Mouse (Mus musculus) liver, embryonic 13.5 days (tissue): ENCODE data around the gene Ssbp3. TPM values are rescaled to one million over a fixed set of nuclear protein-coding genes. Genes with fewer than 3 reads are reported as not detected.

Experiments
- ATAC-seq: fragments of 200-750 bp; cut with Nextera tagmentation; 2 replicates; pipeline ENCODE4 v1.8.0; 2017; ENCODE audit warnings: low read depth, mild to moderate bottlenecking, moderate number of reproducible peaks, moderate library complexity
- DNase-seq: peaks from one replicate; pipeline ENCODE4 v3.0.0; 2022
- H3K27ac ChIP-seq: fragments of 300-500 bp; sonication (generic); 2 replicates; pipeline ENCODE4 v1.5.1; 2015; ENCODE audit warnings: moderate library complexity, mild to moderate bottlenecking, inconsistent platforms
- H3K27me3 ChIP-seq: fragments of 300-500 bp; sonication (generic); 2 replicates; pipeline ENCODE4 v1.6.1; 2015; ENCODE audit warnings: mild to moderate bottlenecking, inconsistent platforms
- H3K36me3 ChIP-seq: fragments of 300-500 bp; sonication (generic); 2 replicates; pipeline ENCODE4 v1.6.1; 2015; ENCODE audit warnings: mild to moderate bottlenecking, inconsistent platforms
- H3K4me1 ChIP-seq: fragments of 300-500 bp; sonication (generic); replicated peaks from 2 replicates; pipeline ENCODE4 v1.6.1; 2015; ENCODE audit warnings: inconsistent platforms
- H3K4me2 ChIP-seq: fragments of 300-500 bp; sonication (generic); 2 replicates; pipeline ENCODE4 v1.6.1; 2015; ENCODE audit warnings: inconsistent platforms, mild to moderate bottlenecking, moderate library complexity
- H3K4me3 ChIP-seq: fragments of 300-500 bp; sonication (generic); replicated peaks from 2 replicates; pipeline ENCODE4 v1.5.1; 2015; ENCODE audit warnings: mild to moderate bottlenecking, inconsistent platforms
- H3K9ac ChIP-seq: fragments of 300-500 bp; sonication (generic); 2 replicates; pipeline ENCODE4 v1.6.1; 2015; ENCODE audit warnings: mild to moderate bottlenecking, inconsistent platforms
- H3K9me3 ChIP-seq: fragments of 300-500 bp; sonication (generic); replicated peaks from 2 replicates; pipeline ENCODE4 v1.6.1; 2016; ENCODE audit warnings: inconsistent platforms
- WGBS: fragments of 180-500 bp; shearing (Covaris S2); methylation state at CpG from one replicate; pipeline ENCODE4 v1.1.7; 2015; ENCODE audit not compliant: insufficient replicate concordance; 5-methylcytosine and 5-hydroxymethylcytosine counted together
- polyA plus RNA-seq: library from polyadenylated mRNA; unstranded; fragments of >200 nt; fragmentation: Nextera tagmentation; extraction: Ambion mirVana; gene quantifications from 2 replicates; pipeline ENCODE4 v1.2.1, GENCODE M21; 2015

Ssbp3 gene
- polyA plus RNA-seq, 1 experiment from 2014 or later = 55.5 TPM

- H3K36me3 ChIP-seq = no peaks in the 10 kb centered on the region
- no peaks in the 10 kb centered on the region for H3K27me3 ChIP-seq
- no peak overlapping the region for H3K9ac ChIP-seq
- no peak overlapping the region for H3K4me3 ChIP-seq
- 79% methylated on average over 7 of the region's 7 CpGs for WGBS
- no peak for ATAC-seq
- H3K4me1 ChIP-seq = peaks cover 17% of the 10 kb centered on the region
- H3K9me3 ChIP-seq = no peaks in the 10 kb centered on the region
- no peak for DNase-seq
- H3K4me2 ChIP-seq = no peak overlapping the region
- H3K27ac ChIP-seq = no peak overlapping the region
Measured at GRCm38 (mm10) chr4:106874501-106874900, 36.0 kb upstream of the Ssbp3 start.

- no peaks in the 10 kb centered on the region for H3K9me3 ChIP-seq
- no peak for DNase-seq
- no peak overlapping the region for H3K4me2 ChIP-seq
- no peaks in the 10 kb centered on the region for H3K27me3 ChIP-seq
- ATAC-seq = no peak
- no peak overlapping the region for H3K4me3 ChIP-seq
- H3K4me1 ChIP-seq = no peaks in the 10 kb centered on the region; the same call in 1 of the 2 replicates
- H3K9ac ChIP-seq = no peak overlapping the region
- H3K36me3 ChIP-seq = no peaks in the 10 kb centered on the region
- 43% methylated on average over 6 of the region's 6 CpGs for WGBS
- no peak overlapping the region for H3K27ac ChIP-seq
Measured at GRCm38 (mm10) chr4:106881101-106881500, 29.4 kb upstream of the Ssbp3 start.

- ATAC-seq = no peak
- Histone ChIP-seq H3K9ac (no peak overlapping the region), H3K27ac (no peak overlapping the region), H3K9me3 (no peaks in the 10 kb centered on the region), H3K27me3 (no peaks in the 10 kb centered on the region), H3K4me3 (no peak overlapping the region), H3K4me2 (no peak overlapping the region), H3K4me1 (no peaks in the 10 kb centered on the region; the same call in 1 of the 2 replicates), H3K36me3 (no peaks in the 10 kb centered on the region)
- WGBS = 62% methylated on average over 2 of the region's 2 CpGs
- DNase-seq = no peak
Measured at GRCm38 (mm10) chr4:106883149-106883548, 27.4 kb upstream of the Ssbp3 start.

GRCm38 (mm10) chr4:106886307-106887085 lies 24.0 kb upstream of the Ssbp3 start:
- ATAC-seq (no peak), DNase-seq (no peak)
- 58% methylated on average over 10 of the region's 10 CpGs for WGBS

GRCm38 (mm10) chr4:106896086-106896485 lies 14.4 kb upstream of the Ssbp3 start:
- Histone ChIP-seq H3K27me3 (peaks cover 25% of the 10 kb centered on the region), H3K4me1 (no peaks in the 10 kb centered on the region), H3K9me3 (no peaks in the 10 kb centered on the region), H3K27ac (no peak overlapping the region), H3K4me3 (no peak overlapping the region), H3K9ac (no peak overlapping the region), H3K36me3 (no peaks in the 10 kb centered on the region), H3K4me2 (no peak overlapping the region)
- ATAC-seq (no peak), DNase-seq (no peak)
- 71% methylated on average over 8 of the region's 8 CpGs for WGBS

More at GRCm38 (mm10) chr4:106886307-106887085, 24.0 kb upstream of the Ssbp3 start:
- Histone ChIP-seq H3K4me1 (no peaks in the 10 kb centered on the region), H3K27ac (no peak overlapping the region), H3K4me3 (no peak overlapping the region), H3K9me3 (no peaks in the 10 kb centered on the region), H3K4me2 (no peak overlapping the region), H3K36me3 (no peaks in the 10 kb centered on the region), H3K27me3 (no peaks in the 10 kb centered on the region), H3K9ac (no peak overlapping the region)

GRCm38 (mm10) chr4:106898923-106899322 lies 11.6 kb upstream of the Ssbp3 start:
- Histone ChIP-seq H3K4me1 (peaks cover 17% of the 10 kb centered on the region), H3K9ac (no peak overlapping the region), H3K4me2 (no peak overlapping the region), H3K36me3 (no peaks in the 10 kb centered on the region), H3K27me3 (peaks cover 25% of the 10 kb centered on the region), H3K4me3 (no peak overlapping the region), H3K9me3 (no peaks in the 10 kb centered on the region), H3K27ac (no peak overlapping the region)
- no peak for DNase-seq
- no peak for ATAC-seq
- WGBS = 54% methylated on average over 5 of the region's 5 CpGs

GRCm38 (mm10) chr4:106899471-106899870 lies 11.0 kb upstream of the Ssbp3 start:
- no peak overlapping the region for H3K4me3 ChIP-seq
- peaks cover 17% of the 10 kb centered on the region for H3K4me1 ChIP-seq
- WGBS = 67% methylated on average over 3 of the region's 3 CpGs
- no peak overlapping the region for H3K4me2 ChIP-seq
- peaks cover 25% of the 10 kb centered on the region for H3K27me3 ChIP-seq
- DNase-seq = no peak
- no peaks in the 10 kb centered on the region for H3K9me3 ChIP-seq
- H3K27ac ChIP-seq = no peak overlapping the region
- H3K36me3 ChIP-seq = no peaks in the 10 kb centered on the region
- ATAC-seq = no peak
- H3K9ac ChIP-seq = no peak overlapping the region

- 52% methylated on average over 6 of the region's 6 CpGs for WGBS
- no peaks in the 10 kb centered on the region for H3K9me3 ChIP-seq
Measured at GRCm38 (mm10) chr4:106900718-106901117, 9.8 kb upstream of the Ssbp3 start.

GRCm38 (mm10) chr4:106901610-106902009 lies 8.9 kb upstream of the Ssbp3 start:
- H3K27ac ChIP-seq = no peak overlapping the region
- no peak for DNase-seq
- H3K4me1 ChIP-seq = peaks cover 17% of the 10 kb centered on the region
- WGBS = 33% methylated on average over 3 of the region's 3 CpGs
- no peak for ATAC-seq
- H3K36me3 ChIP-seq = no peaks in the 10 kb centered on the region
- no peak overlapping the region for H3K4me2 ChIP-seq
- H3K4me3 ChIP-seq = no peak overlapping the region
- peaks cover 25% of the 10 kb centered on the region for H3K27me3 ChIP-seq
- no peak overlapping the region for H3K9ac ChIP-seq
- H3K9me3 ChIP-seq = no peaks in the 10 kb centered on the region

More at GRCm38 (mm10) chr4:106900718-106901117, 9.8 kb upstream of the Ssbp3 start:
- H3K27ac ChIP-seq = no peak overlapping the region
- H3K9ac ChIP-seq = no peak overlapping the region
- H3K27me3 ChIP-seq = peaks cover 25% of the 10 kb centered on the region
- no peak overlapping the region for H3K4me2 ChIP-seq
- peaks cover 17% of the 10 kb centered on the region for H3K4me1 ChIP-seq
- DNase-seq (no peak), ATAC-seq (no peak)
- no peak overlapping the region for H3K4me3 ChIP-seq
- no peaks in the 10 kb centered on the region for H3K36me3 ChIP-seq

- Histone ChIP-seq H3K4me3 (no peak overlapping the region), H3K4me1 (peaks cover 22% of the 10 kb centered on the region), H3K4me2 (no peak overlapping the region), H3K27me3 (peaks cover 25% of the 10 kb centered on the region), H3K9me3 (no peaks in the 10 kb centered on the region), H3K36me3 (no peaks in the 10 kb centered on the region), H3K27ac (no peak overlapping the region), H3K9ac (no peak overlapping the region)
- no peak for DNase-seq
- peak; percentile 27; the same call in 1 of the 2 replicates for ATAC-seq
- 38% methylated on average over 8 of the region's 8 CpGs for WGBS
Measured at GRCm38 (mm10) chr4:106902157-106902556, 8.3 kb upstream of the Ssbp3 start.

- H3K27ac ChIP-seq = no peak overlapping the region
- 0 out of 2 replicates have a peak, but pooled peaks cover under 1% of the 10 kb centered on the region for H3K27me3 ChIP-seq
- DNase-seq (no peak), ATAC-seq (no peak)
- H3K4me1 ChIP-seq = peaks cover 50% of the 10 kb centered on the region
- H3K4me3 ChIP-seq = no peak overlapping the region
- no peak overlapping the region for H3K9ac ChIP-seq
- 74% methylated on average over 3 of the region's 3 CpGs for WGBS
- no peak overlapping the region for H3K4me2 ChIP-seq
- no peaks in the 10 kb centered on the region for H3K36me3 ChIP-seq
- H3K9me3 ChIP-seq = no peaks in the 10 kb centered on the region
Measured at GRCm38 (mm10) chr4:106905898-106906297, 4.6 kb upstream of the Ssbp3 start.
